Mouse (Mus musculus): ENCODE data around the gene Usp12.

Gene Usp12

GRCm38 (mm10) chr5:146794853-146795252 is at the start of gene Usp12:
TSS of gene Usp12 (minus strand) at chr5:146795006.
- DNase-seq (ENCODE audit: low spot score in 2 of 2): peak; percentile 97

GRCm38 (mm10) chr5:146844301-146844941 is 49.6 kb upstream of the Usp12 start:
- DNase-seq (ENCODE audit: low spot score in 2 of 2): no peak

- no peak for DNase-seq (ENCODE audit: low spot score in 2 of 2)
Measured at GRCm38 (mm10) chr5:146841996-146842395, 47.2 kb upstream of the Usp12 start.

GRCm38 (mm10) chr5:146841301-146841700 is 46.5 kb upstream of the Usp12 start:
- DNase-seq (ENCODE audit: low spot score in 2 of 2): no peak

- DNase-seq (ENCODE audit: low spot score in 2 of 2): no peak
Measured at GRCm38 (mm10) chr5:146840422-146840821, 45.6 kb upstream of the Usp12 start.

- DNase-seq (ENCODE audit: low spot score in 2 of 2): no peak
Measured at GRCm38 (mm10) chr5:146839760-146840159, 45.0 kb upstream of the Usp12 start.

- DNase-seq (ENCODE audit: low spot score in 2 of 2): no peak
Measured at GRCm38 (mm10) chr5:146838836-146839648, 44.2 kb upstream of the Usp12 start.

GRCm38 (mm10) chr5:146837967-146838720 is 43.3 kb upstream of the Usp12 start:
- no peak for DNase-seq (ENCODE audit: low spot score in 2 of 2)

GRCm38 (mm10) chr5:146834959-146835358 is 40.2 kb upstream of the Usp12 start:
- DNase-seq (ENCODE audit: low spot score in 2 of 2): no peak

GRCm38 (mm10) chr5:146833673-146834201 is 38.9 kb upstream of the Usp12 start:
- DNase-seq (ENCODE audit: low spot score in 2 of 2): no peak

- DNase-seq (ENCODE audit: low spot score in 2 of 2): peak; percentile 97
Measured at GRCm38 (mm10) chr5:146832769-146833448, 38.1 kb upstream of the Usp12 start, which contains the start of gene Rpl21. TSS of gene Rpl21 (plus strand) at chr5:146832890.

- no peak for DNase-seq (ENCODE audit: low spot score in 2 of 2)
Measured at GRCm38 (mm10) chr5:146832435-146832768, 37.6 kb upstream of the Usp12 start.

GRCm38 (mm10) chr5:146829528-146829927 is 34.7 kb upstream of the Usp12 start:
- DNase-seq (ENCODE audit: low spot score in 2 of 2): no peak

- DNase-seq (ENCODE audit: low spot score in 2 of 2): no peak
Measured at GRCm38 (mm10) chr5:146823005-146823404, 28.2 kb upstream of the Usp12 start.

GRCm38 (mm10) chr5:146818906-146819623 is 24.3 kb upstream of the Usp12 start:
- DNase-seq (ENCODE audit: low spot score in 2 of 2): no peak

GRCm38 (mm10) chr5:146817583-146817982 is 22.8 kb upstream of the Usp12 start:
- peak in 1 of 2 experiments; percentile 46 for DNase-seq (ENCODE audit: low spot score in 2 of 2)

GRCm38 (mm10) chr5:146815394-146815793 is 20.6 kb upstream of the Usp12 start:
- DNase-seq (ENCODE audit: low spot score in 2 of 2): no peak

- no peak for DNase-seq (ENCODE audit: low spot score in 2 of 2)
Measured at GRCm38 (mm10) chr5:146813421-146813820, 18.6 kb upstream of the Usp12 start.

GRCm38 (mm10) chr5:146812866-146813265 is 18.1 kb upstream of the Usp12 start:
- no peak for DNase-seq (ENCODE audit: low spot score in 2 of 2)

GRCm38 (mm10) chr5:146809951-146810350 is 15.1 kb upstream of the Usp12 start:
- DNase-seq (ENCODE audit: low spot score in 2 of 2): no peak

- DNase-seq (ENCODE audit: low spot score in 2 of 2): no peak
Measured at GRCm38 (mm10) chr5:146806004-146806430, 11.2 kb upstream of the Usp12 start.

Measured in frontal cortex, postnatal 36 days (tissue).